Mouse (Mus musculus) kidney, postnatal 10 days (tissue): ENCODE data around the gene Olfr881.

Experiments
- DNase-seq: peaks from one replicate; pipeline ENCODE4 v3.0.0; 2021; ENCODE audit warnings: mixed read lengths

Gene Olfr881

DNA sequence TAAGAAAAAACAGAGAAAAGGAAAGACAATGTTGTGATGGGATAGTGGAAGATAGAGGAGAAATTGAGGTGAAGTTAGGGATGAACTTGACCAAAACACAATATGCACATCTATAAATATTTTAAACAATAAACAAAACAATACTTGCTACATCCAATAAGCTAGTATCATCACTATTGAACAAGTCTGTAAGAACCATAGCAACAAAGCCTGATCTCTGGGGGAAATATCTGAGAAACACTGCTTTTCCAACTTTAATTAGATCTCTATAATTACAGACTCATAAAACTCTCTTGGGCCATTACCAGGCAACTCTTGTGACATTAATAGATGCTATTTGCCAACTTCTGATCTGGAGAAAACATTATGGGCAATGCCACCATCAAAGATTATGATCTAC, at the start of gene Olfr881:
Olfr881 (plus strand) TSS at position 301 of the 400 bp plus-strand sequence.
- DNase-seq = no peak

DNA sequence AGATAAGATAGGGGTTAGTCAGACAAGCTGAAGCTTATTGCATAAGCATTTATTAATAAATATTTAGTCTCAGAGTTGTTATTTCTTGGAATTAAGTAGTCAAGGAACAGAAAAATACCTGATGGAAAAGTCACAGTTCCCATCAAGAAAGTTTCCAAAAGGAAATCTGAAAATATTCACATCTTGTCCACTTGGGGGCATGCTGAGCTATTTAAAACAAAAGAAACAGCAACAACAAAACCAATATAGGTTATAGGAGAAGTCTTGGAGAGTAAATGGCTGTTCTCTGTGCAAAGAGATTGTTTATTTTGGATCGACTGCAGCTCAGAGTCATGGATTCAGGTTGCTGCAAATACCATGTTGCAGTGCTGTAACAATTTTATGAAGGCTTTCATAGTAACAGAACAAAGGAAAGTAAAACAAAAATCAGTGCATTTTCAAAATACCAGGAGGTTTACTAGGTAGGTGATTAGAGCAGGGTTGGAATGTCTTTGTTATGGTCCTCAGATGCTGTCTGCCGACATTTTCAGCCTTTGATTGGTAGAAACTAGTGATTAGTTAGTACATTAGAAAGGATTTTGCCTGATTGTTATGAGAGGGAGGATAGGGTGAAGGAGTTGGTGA, 7.1 kb downstream of the Olfr881 start:
- DNase-seq = no peak

DNA sequence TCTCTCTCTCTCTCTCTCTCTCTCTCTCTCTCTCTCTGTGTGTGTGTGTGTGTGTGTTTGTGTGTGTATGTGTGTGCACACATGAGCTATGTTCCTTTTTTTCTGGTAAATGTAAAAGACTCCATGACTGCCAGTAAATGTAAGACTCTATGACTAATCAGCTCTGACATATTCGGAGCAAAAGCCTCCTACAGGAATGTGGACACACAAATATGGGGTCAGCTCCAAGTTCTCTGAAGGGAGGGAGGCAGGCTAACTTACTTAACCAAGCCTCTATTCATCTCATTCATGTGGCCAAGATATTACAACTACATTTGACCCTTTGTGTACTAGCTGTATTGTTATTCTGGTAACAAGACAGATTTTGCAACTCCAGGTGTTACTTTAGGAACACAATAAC, 8.4 kb downstream of the Olfr881 start:
- no peak for DNase-seq

DNA sequence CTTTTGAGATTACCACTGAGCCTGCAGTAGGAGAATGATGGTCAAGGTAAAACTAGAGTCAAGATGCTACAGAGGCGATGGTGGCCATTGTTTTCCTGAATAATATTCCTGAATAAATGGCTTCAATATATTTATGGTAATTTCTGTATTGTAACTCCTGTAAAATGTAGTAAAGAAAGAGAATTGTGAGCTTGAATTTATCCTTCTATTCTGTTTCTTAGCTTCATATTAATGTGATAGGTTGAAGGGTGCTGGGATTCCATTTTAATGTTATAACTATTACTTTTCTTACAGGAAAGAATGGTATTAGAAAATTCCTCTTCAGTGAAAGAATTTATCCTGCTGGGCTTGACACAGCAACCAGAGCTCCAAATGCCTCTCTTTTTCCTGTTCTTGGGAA, 33.9 kb downstream of the Olfr881 start, which contains the start of gene Olfr883:
Olfr883 (plus strand) TSS at position 301 of the 400 bp plus-strand sequence.
- no peak for DNase-seq
